16 mouse cellular contexts compared by ENCODE assay signal in the genomic region with DNA sequence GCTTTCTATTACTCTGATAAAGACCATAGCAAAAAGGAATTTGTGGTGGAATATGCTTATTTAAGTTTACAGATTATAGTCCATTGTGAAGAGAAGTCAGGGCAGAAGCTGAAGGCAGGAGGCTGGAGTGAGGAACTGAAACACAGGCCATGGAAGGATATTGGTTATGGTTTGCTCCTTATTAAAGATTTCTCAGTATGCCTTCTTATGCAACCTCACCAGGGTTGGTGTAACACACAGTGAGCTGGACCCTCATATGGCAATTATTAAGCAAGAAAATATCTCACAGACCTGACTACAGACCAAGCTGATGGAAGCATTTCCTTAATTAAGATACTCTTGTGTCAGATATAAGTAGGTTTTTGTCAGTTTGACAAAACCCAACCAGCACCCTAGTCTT.
"Had no signal": no experiment of that assay in that cellular context is flagged by ENCODE, and none has a peak within 500 bp of the region (broad histone marks: within the 10 kb centered on the region; RNA-seq: fewer than 3 reads in every experiment).

No protein-coding gene starts in this region.

- H3K9ac ChIP-seq: neural tube, embryonic 13.5 days; neural tube, embryonic 15.5 days; stomach, embryonic 15.5 days had no signal

- H3K27me3 ChIP-seq: neural tube, embryonic 13.5 days; neural tube, embryonic 15.5 days; stomach, embryonic 15.5 days had no signal

- H3K9me3 ChIP-seq: neural tube, embryonic 13.5 days; neural tube, embryonic 15.5 days; stomach, embryonic 15.5 days had no signal

- H3K4me2 ChIP-seq: neural tube, embryonic 13.5 days; neural tube, embryonic 15.5 days; stomach, embryonic 15.5 days had no signal

- H3K4me3 ChIP-seq: neural tube, embryonic 13.5 days; neural tube, embryonic 15.5 days; stomach, embryonic 15.5 days had no signal

- DNase-seq: retina, postnatal 1 day; right cerebral cortex, adult 18-20 months; right cerebral cortex, postnatal 14 days; right cerebral cortex, postnatal 25 days; right cerebral cortex, postnatal 4 days; spleen, adult 18-20 months; thymus, adult 18-20 months; thymus, adult 2 months; thymus, postnatal 14 days; thymus, postnatal 25 days; thymus, postnatal 36 days; thymus, postnatal 4 days had no signal

- H3K4me1 ChIP-seq: neural tube, embryonic 13.5 days; neural tube, embryonic 15.5 days; stomach, embryonic 15.5 days had no signal

- H3K36me3 ChIP-seq: neural tube, embryonic 13.5 days; neural tube, embryonic 15.5 days; stomach, embryonic 15.5 days had no signal

- H3K27ac ChIP-seq: neural tube, embryonic 13.5 days; neural tube, embryonic 15.5 days; stomach, embryonic 15.5 days; stomach, postnatal 0 days had no signal
